Mouse (Mus musculus) cerebellum, postnatal 4 days (tissue): ENCODE measurements around the gene Gnao1.

Experiments
- DNase-seq, 2 experiments: peaks; one replicate each; pipeline ENCODE4 v3.0.0; 2022; ENCODE audit warnings: low spot score in 2 of 2, mixed read lengths in 1 of 2

Gene Gnao1

DNA sequence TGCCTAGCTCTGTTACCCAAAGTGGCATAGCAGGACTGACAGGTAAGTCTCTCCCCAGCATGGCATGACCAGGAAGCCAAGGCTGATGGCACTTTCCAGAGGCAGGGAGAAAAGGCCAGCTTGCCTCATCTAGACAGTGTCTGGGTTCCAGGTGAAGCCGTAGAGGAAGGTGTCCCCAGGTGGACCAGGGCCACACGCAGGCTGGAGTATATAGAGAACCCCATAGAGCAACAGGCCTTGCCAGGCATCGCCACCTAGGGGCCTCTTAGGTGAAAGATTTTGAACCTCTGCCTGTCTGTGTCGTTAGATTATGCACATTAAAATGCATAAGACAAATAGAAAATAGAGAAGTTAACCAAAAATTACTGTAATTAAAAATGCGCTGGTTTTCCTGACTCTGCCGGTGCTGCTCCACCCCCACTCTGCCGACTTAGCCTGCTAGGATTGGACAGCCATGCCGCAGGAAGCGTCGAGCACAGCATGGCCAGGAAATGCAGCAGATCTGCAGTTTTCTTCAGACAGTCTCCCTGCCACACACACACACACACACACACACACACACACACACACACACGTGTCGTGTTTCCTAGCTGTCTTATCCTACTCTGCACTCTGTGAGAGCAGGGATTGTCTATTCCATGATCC is 34.2 kb downstream of the Gnao1 start:
- DNase-seq, result no peak

DNA sequence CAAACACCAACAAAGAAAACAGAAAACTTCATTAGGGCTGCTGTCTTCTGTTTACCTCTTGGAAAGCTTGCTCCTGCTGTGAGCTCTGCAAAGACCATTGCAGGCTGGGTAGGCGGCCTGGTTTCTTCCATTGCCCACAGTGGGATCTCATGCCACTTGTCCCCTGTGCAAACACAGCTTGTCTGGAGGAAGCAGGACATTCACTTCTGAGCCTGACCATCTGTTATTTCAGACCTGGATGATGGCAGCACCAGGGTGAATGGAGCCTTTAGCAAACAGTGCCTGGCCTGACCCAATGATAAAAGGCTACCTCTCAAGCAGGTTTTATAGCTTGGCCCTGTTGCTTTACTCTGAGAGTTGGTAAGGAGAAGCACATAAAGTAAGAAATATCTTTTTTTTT is 35.4 kb downstream of the Gnao1 start:
- no peak for DNase-seq

DNA sequence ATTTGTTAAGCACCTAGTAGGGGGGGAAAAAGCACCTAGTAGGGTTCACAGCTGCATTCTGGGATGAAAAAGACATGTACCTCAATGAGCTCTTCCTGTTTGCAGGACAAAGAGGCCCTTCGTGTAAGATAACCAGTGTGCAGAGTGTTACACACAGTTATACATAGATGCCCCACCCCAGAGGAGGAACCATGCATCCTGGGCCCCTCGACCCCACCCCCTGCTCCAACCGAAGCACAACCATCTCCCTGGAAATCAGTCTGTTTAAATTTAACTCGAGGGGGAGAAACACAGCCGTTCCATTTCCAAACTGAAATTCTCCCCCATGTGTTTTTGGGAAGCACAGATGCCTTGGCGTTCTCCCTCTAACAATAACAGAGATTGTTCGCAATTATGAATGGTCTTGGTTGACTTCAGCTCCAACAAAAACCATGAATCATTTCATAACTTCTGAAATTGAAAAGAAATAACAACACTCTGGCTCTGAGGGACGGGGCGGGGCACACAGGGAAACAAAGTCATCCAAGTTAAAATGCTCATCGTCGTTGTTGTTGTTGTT is 42.4 kb downstream of the Gnao1 start:
- no peak for DNase-seq

DNA sequence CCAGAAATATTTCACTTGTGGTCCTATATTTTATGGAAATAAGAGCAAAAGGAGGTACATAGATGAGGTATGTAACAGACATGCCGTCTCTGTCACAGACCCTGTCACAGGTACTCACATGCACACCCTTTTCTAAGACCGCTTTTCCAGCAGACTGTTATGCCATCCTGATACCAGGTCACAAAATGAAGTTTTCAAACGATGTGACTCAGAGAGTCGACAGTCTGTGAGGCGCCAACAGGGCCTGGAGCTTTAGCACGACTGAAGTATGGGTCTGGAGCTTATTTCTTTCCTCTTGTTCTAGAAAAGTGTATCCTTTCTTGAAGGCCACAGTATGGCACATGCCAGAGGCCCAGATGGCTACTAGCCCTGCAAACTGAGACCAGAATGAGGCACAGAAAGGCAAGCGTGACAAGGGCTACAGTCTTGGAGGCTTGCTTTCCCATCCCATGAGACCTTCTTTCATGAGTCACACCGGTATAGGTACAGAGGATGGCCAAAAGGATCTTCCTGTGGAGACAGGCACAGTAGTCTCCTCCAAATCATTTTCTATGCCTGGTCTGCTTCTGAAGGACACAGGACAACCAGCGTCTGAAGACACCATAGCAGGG is 43.2 kb downstream of the Gnao1 start:
- DNase-seq, result no peak

DNA sequence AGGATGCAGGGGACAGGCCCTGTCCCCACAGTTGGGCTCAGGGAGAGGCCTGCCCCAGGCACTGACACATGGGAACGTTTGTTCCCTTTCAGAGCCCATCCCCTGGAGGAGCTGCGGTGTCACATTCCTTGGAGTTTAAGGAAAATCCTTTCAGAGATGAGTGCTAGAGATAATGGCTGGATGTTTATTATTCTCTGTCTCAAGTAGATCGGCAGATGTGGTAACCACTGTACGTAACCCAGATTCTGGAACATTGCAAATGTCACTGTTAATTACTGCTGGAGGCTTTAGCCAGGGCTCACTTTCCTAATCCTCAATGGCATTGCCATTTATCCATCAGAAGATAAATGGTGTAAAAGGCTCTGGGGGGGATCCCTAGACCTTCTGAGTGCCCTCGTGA is 44.9 kb downstream of the Gnao1 start:
- no peak for DNase-seq

DNA sequence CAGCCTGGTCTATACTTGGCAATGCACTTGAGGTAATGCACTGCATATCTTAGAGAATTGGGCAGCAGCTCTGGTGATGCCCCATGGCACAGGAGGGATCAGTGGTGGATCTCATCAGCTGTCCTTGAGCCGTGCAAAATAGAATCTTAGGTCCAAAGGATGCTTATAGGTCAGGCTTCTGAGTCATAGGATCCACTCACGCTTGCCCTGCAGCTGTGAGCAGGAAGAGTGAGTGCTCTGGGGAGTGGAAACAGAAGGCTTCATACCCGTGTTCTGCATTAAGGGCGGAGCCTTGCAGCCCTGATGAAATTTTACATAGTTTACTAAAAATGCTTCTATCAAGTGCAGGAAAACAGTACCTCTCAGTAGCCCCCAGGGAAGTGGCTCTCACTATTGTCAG is 45.5 kb downstream of the Gnao1 start:
- no peak for DNase-seq

DNA sequence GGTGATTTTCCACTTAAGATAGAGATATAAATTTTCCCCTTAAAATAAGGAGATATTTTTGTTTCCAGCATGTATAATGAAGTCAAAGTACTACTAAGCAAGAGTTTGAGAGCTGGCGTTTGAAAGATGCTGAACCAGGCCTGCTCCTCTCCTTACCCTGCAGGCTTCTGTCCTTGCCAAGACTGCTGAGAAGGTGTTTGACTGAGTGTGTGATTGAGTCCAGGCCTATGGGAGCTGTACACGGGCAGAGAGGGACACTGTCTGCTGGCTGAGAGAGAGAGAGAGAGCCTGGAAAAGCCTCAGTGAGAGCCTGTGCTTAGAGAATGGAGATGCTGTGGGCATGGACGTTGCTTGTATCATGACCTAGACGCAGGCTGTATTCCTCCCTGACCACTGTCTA is 47.4 kb downstream of the Gnao1 start:
- DNase-seq, result no peak

DNA sequence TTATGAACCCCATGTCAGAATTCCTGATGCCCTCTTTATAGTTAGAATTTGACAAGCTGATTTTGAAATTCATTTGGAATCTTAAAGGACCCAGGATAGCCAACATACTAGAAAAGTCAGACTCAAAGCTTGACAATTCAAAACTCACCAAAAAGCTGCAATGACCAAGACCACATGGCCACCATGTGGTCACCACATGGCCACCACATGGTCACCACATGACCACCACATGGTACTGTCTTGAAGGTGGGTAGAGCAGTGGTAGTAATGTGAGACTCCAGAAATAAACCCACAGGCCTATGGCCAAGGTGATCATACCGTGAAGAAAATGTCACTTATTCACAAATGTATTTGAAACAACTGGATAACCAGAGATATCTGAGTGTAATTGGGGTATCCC is 48.5 kb downstream of the Gnao1 start:
- no peak for DNase-seq

DNA sequence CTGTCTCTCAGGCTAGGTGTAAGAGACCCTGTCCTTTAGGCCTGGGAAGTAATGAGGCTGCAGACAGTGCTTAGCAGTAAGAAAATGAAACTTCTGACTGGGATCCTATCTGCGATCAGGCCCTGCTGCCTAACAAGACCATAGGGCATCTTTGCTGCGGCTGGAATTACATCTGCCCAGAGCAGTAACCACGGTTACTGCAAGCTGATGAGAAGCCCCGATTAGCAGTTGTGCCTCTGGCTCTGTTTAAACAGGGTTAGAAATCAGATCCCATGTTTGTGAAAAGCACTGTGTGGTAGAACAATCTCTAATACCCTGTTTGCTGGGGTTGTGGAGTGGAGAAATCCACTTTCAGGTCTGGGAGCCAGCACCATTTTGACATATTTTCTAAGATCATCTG is 50.3 kb downstream of the Gnao1 start:
- DNase-seq, result no peak

DNA sequence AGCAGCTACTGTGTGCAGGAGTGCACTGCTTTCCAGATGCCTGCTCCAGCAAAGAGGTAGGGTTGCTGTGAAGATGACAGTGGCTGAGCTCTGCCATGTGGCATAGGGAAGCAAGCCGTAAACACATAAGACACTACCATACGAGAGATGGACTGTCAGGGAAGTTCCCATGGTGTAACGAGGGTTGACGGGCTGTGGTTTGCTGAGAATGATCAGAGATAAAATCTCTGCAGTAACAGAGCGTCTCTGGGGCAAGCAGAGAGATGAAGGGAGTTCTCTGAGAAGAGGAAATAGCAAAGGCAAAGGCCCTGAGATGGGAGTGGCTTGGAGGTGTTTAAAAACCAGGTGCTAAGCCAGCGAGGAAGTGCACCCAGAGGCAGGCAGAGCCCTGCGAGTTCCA is 54.3 kb downstream of the Gnao1 start:
- DNase-seq, result no peak

DNA sequence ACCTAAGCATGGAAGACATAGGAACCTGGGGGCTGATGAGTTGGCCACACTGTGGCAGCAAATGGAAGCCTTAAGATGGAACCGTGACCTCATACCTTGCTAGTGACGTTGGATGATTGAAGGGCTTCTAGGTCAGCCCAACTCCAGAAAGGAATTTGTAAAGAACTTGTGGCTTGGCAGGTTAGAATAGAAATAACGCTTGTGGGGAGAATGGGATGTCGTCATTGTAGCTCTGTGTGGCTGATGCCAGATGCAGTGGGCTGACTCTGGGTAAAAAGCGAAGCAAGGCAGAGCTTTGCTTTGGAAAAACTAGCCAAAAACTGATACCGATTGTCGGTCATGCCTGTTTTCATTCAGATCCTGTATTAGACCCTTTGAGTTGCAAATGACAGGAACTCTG is 56.5 kb downstream of the Gnao1 start:
- DNase-seq, result no peak

DNA sequence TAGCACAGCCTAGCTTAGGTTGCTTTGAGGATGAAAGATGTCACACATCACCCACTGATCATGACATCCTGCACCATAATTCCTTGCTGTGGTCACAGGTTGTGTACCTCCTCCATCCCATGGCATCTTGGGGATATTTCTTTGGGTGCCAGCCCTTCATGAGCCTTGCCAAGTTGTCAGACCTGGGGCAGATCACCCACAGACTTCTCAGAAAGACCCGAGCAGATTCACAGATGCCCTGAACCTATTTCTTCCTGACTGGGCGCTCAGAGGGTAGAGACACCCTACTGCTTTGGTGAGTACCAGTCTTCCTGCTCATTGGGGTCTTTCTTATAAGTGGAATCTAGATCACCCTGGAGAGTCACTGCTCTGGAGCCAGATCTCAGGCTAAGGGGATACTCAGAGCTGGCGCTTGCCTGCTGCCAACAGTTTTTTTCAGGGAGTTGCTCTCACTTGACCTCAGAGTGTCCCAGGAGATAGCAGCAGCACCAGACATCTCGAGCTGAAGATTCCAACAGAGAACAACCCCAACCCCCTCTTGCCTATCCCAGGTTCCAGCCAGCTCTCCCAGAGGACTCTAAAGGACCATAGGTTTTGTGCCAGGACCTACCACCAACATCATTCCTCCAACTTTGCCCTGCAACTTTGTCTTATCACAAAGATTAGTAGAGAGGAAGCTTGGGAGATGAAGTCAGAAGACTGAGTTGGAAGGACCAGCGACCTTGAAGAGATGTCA is 58.9 kb downstream of the Gnao1 start:
- no peak for DNase-seq

DNA sequence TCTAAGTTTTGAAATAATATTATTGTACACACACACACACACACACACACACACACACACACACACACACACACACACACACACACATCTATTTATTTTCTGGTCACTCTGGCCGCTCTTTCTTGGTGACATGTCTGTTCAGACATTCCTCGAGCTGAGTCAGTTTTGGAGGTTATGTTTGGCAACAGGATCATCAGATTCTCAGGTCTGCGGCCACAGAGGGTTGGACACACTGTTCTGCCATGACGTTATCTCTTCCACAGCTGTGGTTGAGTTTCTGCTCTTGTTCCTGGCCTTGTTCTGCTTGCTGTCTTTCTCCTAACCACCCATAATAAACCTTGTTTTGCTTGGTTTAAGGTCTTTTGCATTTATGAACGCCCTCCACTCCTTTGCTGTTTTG is 61.5 kb downstream of the Gnao1 start:
- DNase-seq, result no peak

DNA sequence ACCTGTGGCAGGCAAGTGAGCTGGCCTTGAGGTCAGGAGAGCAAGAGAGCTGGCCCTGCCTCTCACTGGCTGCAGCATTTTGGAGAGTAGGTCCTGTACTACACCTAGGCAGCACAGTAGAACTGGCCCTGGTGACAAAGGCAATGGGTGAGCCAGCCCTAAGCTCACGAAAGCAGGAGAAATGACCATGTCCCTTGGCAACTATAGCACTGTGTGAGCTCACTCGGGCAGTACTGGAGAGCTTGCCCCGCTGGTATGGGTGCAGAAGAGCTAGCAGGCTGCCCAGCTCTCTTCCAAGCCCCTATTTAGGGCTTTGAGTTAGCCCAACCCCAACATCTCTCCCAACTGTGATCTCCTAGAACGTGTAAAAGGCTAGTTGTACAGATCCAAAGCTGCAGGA is 68.6 kb downstream of the Gnao1 start:
- no peak for DNase-seq

DNA sequence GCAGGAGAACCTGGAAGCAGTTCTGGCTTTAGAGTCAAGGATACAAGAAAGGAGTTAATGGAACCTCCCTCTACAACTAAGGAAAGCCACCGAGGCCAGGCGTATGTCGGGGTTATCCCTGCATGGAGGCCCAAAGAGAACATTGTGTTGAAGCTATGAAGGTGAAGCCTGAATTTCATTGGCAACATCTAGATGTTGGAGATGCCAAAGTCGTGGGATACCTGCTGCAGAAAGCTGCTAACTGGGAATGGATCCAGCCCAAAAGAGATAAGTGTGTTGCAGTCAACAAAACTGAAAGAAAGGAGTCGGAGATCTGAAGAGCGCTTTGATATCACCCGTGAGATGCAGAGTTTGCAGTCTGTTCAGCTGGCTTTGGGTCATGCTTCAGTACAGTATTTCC is 70.2 kb downstream of the Gnao1 start:
- DNase-seq, result no peak

DNA sequence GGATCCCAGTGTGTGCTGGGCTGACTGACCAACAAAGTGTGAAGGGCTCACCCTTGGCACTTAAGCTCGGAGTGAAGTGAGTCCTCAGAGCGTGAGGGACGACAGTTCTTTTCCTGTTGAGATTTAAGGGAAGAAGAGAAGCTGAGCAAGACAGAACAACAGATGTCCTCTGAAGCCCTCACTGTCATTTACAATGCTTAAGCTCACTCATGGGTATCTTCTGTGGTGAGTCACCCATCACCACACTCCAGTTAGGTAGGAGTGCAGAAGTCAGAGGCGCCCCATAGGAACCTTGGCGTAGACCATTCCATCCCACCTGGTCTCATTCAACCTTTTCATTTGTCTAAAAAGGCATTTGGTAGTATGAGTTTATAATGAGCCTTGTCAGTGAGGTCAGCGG is 71.6 kb downstream of the Gnao1 start:
- DNase-seq, result no peak

DNA sequence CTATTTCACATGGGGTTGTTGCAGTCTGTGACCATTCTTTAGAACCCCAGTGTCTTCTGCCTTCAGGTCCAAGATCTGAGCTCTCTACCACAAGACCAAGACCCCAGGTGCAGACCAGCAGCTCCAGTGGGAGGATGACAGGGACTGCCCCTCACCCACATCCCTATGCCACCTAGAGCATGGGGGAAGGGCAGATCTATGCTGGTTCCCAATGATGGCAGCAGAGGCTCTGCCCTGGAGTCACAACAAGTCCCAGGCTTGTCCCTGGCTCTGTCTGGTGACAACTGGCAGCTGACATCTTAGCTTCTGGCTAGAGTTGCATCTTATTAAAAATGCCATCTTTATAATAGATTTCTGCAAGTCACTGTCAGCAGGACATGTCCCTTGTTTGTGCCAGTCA is 73.5 kb downstream of the Gnao1 start:
- no peak for DNase-seq

DNA sequence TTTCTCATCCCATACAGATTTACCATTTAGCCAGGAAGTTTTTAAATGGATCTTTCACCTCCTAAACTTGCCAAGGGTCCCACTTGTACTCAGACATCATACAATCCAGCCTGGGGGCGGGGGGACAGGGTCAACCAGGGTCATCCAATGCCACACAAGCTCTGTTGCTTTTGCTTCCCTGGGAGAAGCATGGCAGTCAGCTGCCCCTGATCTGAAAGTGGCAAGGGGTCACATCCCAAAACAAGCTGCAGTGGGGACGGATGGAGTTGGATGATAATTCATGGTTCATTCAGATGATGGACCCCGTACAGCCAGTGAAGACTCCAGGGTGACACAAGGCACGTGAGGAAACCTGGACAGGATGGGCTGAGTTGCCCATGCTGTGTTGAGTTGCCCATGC is 74.0 kb downstream of the Gnao1 start:
- DNase-seq, result no peak

DNA sequence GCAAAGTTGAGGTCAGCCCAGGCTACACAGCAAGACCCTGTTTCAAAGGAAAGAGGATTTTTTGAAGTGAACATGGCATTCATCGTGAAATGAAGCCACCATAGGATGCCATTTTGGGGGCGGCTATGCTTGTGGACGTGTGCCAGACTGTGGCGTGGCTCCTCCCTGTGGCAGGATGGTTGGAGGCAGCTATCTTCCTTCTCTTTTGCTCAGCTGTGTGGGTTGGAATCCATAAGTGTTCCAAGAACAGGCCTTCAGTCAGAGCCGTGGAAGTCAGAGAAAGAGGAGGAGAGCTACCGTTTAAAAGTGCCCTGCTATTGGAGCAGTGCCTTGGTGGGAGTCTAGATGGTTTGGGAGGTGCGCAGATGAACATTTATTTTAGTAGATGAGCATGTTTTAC is 74.5 kb downstream of the Gnao1 start:
- DNase-seq, result no peak

DNA sequence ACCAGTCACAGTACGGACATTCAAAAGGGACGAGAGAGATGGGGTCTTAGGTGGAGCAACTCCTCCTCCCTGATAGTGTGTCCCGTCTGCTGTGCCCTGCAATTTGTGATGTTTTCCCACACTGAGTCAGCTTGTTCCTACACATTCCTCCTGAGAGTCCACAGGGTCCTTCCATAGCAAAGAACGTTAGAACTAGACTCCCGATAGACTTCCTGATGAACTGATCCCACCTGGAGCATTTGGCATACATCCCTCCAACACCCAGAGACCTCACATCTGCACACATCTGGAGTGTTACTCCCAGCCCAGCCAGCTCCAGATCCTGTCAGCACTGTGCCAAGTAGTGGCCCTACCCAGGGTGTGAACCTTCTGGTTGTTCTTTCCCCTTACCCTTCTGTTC is 76.4 kb downstream of the Gnao1 start:
- no peak for DNase-seq

DNA sequence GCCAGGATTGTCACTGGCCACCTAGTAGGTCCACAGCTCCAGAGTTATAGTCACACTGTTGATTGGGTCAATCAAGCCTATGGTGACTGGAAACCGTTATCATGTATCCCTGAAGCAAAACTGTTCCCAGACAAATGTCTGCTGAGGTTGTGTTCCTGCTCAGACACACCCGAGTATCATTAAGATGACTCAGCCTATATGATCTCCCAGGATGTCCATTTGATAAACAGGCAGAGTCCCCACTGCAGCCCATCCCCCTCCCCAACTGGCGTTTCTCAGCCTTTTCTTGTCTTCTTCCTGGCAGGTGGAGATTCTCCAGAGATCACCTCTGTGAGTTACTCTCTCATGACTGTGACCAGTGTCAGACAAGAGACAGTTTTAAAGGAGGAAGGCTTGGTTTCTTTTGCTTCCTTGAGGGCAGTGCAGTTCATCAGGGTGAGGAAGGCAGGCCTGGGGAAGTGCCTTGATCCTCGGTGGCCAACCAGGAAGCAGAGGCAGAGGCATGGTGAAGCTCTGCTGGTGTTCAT is 78.4 kb downstream of the Gnao1 start:
- no peak for DNase-seq

DNA sequence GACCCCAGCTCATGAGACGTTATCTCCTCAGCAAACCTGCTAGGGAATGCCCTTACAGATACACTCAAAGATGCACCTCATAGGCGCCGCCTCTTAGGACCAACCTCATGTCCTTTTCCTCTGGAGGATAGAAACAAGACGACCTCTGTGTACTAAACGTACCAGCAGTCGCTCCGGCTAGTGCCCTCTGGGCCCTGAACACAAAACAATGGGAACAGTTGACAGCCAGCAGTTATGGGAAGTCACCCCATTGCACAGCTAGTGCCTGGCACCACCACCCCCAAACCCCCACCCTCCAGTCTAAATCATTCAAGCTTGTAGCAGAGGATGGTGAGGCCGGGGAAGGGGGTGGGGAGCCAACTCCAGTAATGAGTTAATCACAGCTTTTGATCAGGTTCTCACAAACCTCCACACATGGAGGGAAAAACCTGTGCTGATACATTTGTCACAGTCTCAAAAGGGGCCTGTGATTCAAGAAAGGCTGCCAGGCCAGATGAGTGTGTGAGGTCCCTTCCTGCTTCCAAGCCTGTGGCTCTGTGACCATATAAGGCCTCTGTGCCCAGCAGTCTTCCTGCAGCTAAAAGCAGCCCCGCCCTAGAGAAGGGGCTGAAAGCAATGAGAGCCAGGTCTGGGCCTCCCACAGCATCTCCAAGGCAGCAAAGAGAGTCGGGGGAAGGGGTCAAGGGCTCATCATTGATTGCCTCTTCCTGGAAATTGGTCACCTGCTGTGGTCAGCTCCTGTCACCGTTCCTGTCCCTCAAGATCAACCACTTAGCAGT is 79.1 kb downstream of the Gnao1 start:
- no peak for DNase-seq
